Mouse (Mus musculus) c-Kit-negative CD71-positive TER-119-positive erythroid progenitor cells, embryonic 14.5 days (primary cell): ENCODE measurements around the gene Acaca.

Source experiments
- DNase-seq: peaks from one replicate; pipeline ENCODE4 v3.0.0-alpha.2; 2013; ENCODE audit warnings: low read depth, low spot score

Gene Acaca

GRCm38 (mm10) chr11:84243562-84243961 lies 114.1 kb downstream of the Acaca start:
- DNase-seq: peak; percentile 13

GRCm38 (mm10) chr11:84247370-84247769 lies 117.9 kb downstream of the Acaca start:
- DNase-seq: no peak

DNA sequence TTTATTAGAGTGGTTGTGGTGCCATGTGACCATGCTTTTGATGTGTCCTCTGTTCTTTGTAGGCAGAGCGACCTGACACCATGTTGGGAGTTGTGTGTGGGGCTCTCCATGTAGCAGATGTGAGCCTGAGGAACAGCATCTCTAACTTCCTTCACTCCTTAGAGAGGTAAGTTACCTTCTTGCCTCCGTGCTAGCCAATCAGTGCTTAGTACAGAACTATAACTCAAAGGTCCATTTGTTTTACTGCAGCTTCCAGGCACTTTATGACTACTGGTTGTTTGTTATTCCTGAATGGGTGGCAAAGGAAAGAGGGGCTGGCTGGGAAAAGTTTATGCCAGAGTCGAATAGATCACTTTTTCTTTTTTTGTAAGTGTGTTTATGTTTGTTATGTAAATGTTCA lies 121.7 kb downstream of the Acaca start:
- no peak for DNase-seq

GRCm38 (mm10) chr11:84252425-84252824 lies 123.0 kb downstream of the Acaca start:
- no peak for DNase-seq

DNA sequence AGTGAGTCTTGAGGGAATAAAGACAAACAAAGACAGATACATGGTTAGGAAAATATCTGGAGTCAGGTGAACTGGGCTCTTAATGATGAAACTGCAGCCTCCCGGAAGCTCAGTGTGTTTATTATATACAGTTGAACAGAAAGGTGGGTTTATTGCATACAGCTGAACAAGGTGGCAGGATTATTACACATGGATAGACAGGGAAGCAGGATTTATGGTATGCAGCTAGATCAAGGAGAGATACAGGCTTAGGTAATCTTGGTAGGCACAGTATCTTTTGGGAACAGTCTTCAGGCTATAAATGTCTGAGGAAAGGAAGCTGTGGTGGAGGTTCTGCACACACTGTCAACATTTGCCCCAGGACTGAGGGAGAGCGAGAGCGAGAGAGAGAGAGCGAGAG lies 126.4 kb downstream of the Acaca start:
- no peak for DNase-seq

DNA sequence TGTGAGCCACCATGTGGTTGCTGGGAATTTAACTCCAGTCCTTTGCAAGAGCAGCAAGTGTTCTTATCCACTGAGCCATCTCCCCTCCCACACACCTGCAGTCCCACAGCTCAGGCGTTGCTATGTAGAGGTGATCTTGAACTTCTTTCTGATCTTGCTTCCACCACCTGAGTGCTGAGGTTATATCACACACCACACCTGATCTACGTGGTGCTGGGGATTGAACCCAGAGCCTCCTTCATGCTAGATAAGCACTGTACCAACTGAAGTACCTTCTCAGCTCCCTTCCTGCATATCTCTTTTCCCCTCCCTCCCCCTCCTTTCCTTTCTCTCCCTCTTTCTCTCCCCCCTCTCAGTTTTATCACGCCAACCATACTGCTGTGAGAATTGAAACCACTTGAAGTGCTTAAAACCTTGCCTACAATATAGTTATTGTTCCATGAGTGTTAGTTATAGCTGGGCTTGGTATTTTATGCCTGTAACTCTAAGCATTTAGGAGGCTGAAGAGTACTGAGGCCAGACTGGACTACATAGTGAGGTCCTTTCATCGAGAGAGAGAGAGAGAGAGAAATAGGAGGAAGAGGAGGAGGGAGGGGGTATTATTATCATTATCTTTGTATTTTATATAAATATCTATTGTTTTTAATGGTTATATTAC lies 128.7 kb downstream of the Acaca start:
- no peak for DNase-seq

GRCm38 (mm10) chr11:84264490-84264889 lies 135.0 kb downstream of the Acaca start:
- DNase-seq: no peak

GRCm38 (mm10) chr11:84268068-84268467 lies 138.6 kb downstream of the Acaca start:
- peak; percentile 22 for DNase-seq

- DNase-seq: no peak
Observed at GRCm38 (mm10) chr11:84270511-84270910, 141.0 kb downstream of the Acaca start.

- no peak for DNase-seq
Observed at GRCm38 (mm10) chr11:84271948-84272347, 142.5 kb downstream of the Acaca start.

- DNase-seq: no peak
Observed at GRCm38 (mm10) chr11:84272574-84272973, 143.1 kb downstream of the Acaca start.

- DNase-seq: no peak
Observed at GRCm38 (mm10) chr11:84276979-84277378, 147.5 kb downstream of the Acaca start.

DNA sequence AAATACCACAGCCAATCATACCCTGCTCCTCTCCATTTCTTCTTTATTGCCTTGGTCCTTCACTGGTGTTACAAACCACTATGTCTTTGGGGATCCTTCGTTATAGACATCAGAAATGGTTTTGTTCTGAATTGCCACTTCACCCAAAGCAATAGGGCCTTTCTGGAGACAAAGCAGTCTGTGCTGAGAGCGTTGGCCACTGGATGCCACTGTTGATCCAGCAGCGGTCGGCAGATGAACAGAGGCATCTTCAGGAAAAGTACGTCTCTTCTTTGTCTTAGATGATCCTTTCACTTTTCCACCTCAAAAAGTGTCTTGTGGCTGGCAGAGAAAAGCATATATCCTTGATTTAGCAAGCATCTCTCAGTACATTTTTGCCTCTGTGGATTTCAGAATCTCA lies 151.8 kb downstream of the Acaca start:
- no peak for DNase-seq

GRCm38 (mm10) chr11:84282944-84283703 lies 153.7 kb downstream of the Acaca start:
- DNase-seq: no peak

DNA sequence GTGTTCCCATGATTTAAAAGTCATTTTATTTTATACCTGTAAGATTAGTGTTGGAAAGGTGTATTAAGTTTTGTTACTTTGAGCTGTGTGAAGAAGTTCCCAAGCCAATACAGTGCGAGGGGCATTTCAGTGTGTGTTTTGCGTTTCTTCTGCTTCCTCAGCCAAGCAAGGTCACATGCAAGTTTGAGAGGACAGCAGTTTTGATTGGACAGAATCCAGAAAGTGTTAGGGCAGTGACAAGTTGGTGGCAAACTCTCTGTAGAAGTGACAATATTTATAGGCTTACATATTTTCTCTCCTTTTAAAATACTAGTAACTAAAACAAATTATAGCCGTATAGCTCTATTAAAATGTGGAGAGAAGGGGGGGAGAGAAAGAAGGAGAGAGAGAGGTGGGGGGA lies 161.3 kb downstream of the Acaca start:
- DNase-seq: no peak

GRCm38 (mm10) chr11:84292532-84292931 lies 163.1 kb downstream of the Acaca start:
- DNase-seq: no peak

DNA sequence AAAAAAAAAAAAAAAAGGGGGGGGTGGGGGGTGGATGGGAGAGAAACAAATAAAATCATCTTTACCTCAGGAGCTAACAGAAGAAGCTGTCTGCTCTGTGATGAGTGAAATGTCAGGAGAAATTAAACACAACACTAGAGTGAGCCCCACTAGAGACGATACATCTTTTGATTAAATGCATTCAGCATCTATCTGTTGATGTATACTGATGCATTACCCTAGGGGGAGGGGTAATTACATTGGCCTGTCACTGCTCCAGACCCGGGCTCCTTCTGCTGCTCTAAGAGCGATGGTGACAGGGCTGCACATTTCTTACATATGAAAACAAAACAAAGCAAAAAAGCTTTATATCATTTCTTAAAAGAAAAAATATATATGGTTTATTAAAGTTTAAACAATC lies 163.8 kb downstream of the Acaca start:
- no peak for DNase-seq

GRCm38 (mm10) chr11:84296337-84296736 lies 166.9 kb downstream of the Acaca start:
- DNase-seq: no peak

- DNase-seq: no peak
Observed at GRCm38 (mm10) chr11:84305474-84305873, 176.0 kb downstream of the Acaca start.

DNA sequence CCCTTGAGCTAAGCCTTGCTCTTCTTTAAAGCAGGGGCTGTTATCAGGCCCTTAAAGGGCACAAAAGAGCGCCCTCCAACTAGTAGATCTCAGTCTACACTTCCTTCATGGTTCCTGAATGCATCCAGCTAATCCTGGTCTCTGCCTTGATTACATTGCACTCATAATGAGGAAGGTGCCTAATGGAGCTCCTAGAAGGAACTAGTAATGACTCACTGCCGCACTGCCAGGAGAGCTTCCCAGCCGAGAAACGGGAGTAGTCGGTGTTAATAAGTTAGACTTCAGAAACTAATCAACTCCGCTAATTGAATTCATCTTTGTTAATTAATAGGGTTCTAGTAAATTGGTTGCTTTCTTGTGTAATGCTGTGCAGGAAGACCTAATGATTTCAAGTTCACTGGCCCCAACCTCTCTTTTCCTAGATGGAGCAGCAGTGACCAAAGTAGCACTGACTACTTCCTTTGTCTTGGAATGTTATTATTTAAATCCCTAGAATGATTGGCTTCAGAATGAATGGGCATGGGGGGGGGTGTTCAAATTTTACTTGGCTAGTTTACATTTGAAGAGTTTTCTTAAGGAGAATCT lies 176.8 kb downstream of the Acaca start:
- DNase-seq: no peak

DNA sequence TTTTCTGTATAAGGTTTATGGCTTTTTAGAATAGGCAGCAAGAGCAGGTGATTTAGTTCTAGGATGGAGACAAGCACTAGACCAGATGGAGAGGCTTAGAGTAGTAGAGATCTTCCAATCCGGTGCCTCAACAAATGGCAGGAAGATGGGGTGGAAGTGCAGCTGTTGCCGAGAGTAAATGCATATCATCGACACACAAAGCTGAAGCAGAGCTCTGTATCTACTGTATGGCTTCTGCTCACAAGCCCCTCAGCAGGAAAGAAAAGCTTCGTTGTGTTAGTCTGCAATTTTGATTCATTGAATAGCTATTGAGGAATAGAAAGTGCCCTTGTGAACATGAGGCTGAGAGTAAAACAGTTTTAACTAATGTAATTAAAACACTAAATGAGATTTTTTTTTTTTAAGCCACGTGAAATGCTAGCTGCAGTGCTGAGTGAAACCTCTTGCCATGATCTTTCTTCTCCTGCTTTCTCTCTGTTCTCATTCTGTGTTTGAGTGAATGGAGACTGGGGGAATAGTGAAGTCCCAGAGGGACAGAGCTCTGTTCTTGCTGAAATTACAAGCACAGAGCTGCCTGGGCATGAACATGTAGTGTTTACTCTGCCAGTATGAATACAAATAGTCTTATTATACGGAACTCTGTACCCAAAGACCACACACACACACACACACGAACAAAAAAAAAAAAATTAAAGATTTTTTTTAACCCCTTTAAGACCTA lies 194.7 kb downstream of the Acaca start:
- DNase-seq: no peak

DNA sequence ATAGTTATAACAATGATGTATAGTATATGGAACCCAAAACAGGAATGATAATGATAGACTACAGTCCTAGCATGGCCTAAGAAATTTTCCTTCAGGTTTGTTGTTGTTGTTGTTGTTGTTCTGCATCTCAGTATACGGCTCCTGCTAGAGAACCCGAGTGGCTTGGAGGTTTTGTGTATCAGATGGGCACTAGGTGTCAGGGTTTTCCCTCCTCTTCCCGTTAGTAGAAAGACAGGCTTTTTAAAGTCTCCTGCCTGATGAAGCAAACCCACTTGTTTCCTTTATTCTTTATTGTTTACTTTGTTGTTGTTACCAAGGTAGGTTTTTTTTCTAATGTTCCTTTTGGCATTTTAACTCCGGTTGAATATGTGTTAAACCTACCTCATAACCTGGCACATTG lies 197.6 kb downstream of the Acaca start:
- DNase-seq: no peak
